Mouse (Mus musculus) heart, postnatal 36 days (tissue): ENCODE measurements around the gene Grm7. TPM values are rescaled to one million over a fixed set of nuclear protein-coding genes. Genes with fewer than 3 reads are reported as not detected.

ENCODE experiments used
- DNase-seq, 2 experiments: peaks; one replicate each; pipeline ENCODE4 v3.0.0; 2021 to 2022
- intact Hi-C: fragments of 180-260 bp; cut with DNase I; formaldehyde crosslinking; loops from one replicate; pipeline ENCODE4 v1.15.1; 2025
- total RNA-seq, 2 experiments: library from RNA; stranded (reverse); gene quantifications; 2 replicates each; pipeline ENCODE4 v1.2.3; 2021

Gene Grm7
- under 1 TPM in 1 of 2 experiments, not detected in 1; 0.11 TPM for total RNA-seq

GRCm38 (mm10) chr6:110645411-110646361 lies at the start of gene Grm7:
Gene Grm7, plus strand, starts transcription at chr6:110645581.
- no peak for DNase-seq
- intact Hi-C loops = no loop called here

DNA sequence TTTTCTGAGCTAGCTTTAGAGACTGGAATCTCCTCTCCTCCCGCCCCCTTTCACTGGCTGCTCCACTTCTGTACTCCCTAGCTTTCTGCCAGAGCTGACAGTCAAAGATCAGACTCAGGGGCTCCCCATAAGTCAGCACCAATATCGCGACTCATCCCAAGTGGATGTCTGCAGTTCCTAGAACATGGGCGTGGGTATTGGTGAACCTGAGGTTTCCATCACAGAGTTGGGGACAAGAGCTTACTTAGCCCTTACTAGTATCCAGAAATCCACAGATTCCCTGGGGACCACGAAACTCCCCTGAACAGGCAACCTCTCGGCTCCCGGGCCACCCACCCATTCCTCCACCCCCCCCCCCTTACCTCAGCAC lies 355 bp upstream of the Grm7 start:
- intact Hi-C loops = no loop called here
- DNase-seq = no peak

- no peak for DNase-seq
- intact Hi-C loops = no loop called here
Measured at GRCm38 (mm10) chr6:110646901-110647300, 1.5 kb downstream of the Grm7 start.

DNA sequence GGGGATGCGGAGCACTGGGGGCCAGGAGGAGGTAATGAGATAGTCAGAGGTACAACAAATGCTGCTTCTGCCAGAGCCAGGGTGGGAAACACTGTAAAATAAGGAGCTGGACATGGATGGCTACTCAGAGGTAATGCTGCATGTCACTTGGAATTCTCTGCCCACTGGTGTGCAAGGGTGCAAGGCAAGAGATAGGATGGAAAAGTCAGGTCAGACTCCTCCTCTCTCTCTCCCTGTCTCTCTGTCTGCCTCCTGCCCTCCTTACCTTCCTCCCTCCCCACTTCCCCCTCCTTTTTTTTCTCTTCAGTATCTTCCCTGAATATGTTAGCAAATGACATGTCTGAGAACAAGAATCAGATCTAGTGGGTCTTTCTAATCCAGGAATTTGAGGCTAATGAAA lies 3.8 kb downstream of the Grm7 start:
- intact Hi-C loops = no loop called here
- no peak for DNase-seq

DNA sequence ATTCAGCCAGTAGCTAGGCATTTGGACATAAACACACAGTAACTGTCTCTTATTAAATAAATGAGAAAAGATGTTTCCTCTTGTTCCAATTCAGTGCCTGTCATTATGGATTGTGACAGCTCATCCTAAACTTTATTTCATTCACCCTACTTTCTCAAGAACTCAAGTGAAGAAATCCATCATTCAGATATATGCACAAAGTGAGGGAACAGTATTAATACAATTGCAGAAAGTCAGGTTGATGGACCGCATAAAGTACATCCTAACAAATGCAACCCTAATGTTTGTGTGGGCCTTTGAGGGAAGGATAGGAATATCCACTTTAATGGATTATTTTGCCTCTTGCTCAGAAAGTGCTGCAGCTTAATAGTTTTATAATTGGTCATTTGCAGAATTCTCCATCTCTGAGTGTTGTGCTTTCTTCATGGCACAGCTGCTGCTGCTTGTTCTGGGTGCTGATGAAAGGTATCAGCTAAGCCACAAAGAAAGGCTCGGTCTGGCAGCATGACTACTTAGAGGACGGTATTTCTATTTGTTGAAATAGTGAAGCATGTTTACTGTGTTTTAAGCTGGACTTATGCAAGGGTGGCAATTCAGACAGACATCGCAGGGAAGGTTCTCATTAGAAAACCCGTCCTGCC lies 8.1 kb downstream of the Grm7 start:
- intact Hi-C loops = no loop called here
- no peak for DNase-seq

DNA sequence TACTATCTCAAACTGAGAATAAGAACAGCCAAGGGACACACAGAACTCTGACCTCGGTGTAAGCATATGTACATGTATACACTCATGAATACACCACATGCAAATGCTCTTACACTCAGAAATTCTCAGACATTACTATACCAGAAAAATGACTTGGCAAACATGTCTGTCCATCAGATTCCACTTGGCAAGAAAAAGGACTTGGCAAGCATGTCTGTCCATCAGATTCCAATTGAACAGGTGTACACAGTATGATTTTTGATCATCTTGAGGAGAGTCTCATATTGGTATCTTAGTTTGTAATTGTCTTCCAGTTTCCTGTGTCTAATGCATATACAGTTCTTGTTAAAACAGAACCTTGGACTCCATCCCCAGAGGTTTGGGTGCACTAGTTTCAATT lies 19.1 kb downstream of the Grm7 start:
- intact Hi-C loops = no loop called here
- DNase-seq = no peak

DNA sequence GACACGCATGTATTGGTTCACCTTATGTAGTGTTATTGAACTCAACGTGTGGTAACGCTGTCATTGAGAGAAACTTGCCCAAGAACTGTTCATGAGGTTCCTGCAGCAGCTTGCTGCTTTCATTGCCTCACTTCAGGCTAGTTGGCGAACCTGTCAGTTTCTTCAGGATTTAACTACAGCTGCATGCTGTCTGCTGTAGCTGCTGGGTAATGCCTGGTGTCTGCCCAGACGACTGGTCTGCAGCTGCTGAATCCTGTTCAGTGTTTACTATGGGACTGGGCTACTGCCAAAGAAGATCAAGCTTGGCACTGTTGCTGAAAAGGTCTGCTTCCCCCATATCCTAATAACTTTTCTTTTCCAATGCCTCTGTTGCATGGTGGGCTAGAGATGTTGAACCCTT lies 23.1 kb downstream of the Grm7 start:
- intact Hi-C loops = no loop called here
- no peak for DNase-seq

DNA sequence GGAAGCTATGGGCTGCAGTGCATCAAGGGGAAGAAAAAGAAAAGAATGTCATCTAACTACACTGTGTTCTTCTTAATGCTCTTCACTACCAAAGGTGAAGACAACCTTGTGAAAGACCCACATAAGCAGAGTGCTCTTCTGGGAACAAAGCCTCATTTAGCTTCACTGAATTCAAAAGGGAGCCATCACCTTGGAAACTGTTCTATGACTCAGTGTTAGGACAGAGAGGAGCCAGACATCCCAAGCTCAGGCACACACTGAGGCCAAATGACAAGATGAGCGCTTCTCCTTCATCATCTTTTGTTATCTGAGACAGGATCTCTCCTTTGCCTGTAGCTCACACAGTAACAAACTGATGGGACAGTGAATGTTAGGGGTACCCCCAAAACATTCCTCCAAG lies 45.6 kb downstream of the Grm7 start:
- intact Hi-C loops = no loop called here
- no peak for DNase-seq

GRCm38 (mm10) chr6:110709763-110710162 lies 64.4 kb downstream of the Grm7 start:
- no peak for DNase-seq
- intact Hi-C loops = no loop called here

- no peak for DNase-seq
- intact Hi-C loops = no loop called here
Measured at GRCm38 (mm10) chr6:110714943-110715342, 69.6 kb downstream of the Grm7 start.

GRCm38 (mm10) chr6:110723371-110723770 lies 78.0 kb downstream of the Grm7 start:
- no peak for DNase-seq
- intact Hi-C loops = no loop called here

DNA sequence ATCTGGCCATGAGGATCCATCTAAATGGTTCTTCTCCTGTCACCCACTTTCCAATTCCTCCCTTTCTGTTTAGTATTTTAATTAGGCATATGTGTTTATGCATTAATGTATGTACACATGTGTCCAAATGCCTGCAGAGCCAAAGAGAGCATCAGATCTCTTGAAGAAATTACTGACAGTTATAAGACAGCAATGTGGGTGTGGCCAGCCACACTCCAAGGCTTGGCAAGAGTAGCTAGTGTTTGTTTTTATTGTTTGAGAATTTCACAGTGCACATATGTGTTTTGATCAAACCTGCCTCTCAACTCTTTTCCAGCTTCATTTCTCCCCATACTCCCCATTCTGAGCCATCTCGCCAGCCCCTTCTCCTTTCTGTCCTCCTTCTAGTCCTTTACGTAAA lies 88.5 kb downstream of the Grm7 start:
- no peak for DNase-seq
- intact Hi-C loops = no loop called here

DNA sequence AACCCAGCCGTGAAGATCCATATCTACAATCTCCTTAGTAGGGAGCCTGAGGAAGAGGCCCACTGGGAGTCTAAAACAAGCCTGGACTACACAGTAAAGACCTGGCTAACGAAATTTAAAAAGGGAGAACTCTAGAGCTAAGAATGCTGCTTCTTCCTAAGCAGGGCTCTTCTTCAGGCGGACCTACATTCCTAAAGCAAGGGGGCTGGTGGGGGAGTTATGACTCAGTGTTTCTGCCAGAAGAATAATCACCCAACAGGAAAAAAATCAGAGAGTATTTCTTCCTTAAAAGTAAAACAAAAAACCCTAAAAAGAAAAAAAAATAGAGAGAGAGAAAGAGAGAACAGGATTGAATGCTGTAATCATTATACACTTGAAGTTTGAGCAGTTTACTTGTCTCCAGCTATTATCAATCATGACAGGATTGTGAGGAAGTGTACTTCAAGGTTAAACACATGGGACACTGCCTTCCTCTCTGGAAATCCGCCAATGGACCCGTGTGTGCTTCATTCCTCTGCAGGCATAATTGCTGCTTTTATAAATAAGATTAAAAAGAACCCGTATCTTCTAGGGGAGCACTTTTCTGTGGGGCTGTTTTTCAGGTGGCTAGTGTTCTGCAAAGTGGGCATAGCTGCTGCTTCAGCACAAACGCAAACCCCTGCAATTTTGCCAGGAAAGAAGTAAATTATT lies 98.7 kb downstream of the Grm7 start:
- intact Hi-C loops = no loop called here
- DNase-seq = no peak

DNA sequence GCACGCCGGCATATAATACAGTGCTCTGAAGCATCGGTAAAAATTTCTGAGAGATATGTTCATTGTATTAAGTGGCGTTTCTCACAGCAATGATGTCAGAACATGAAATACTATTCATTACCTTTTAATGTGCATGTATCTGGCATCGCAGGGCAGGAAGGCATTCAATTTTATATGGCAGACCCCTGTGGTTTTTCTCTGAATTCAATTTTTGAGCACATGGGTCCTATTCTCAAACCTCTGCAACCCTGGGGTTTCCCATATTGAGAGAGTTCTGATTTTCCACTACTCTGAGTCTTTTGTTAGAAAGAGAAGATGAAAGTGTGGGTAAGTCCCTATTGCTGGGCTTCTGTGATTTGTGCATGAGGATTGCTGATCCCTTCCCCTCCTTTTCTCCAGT lies 110.5 kb downstream of the Grm7 start:
- no peak for DNase-seq
- intact Hi-C loops = no loop called here

GRCm38 (mm10) chr6:110769588-110769987 lies 124.2 kb downstream of the Grm7 start:
- intact Hi-C loops = no loop called here
- DNase-seq = no peak

DNA sequence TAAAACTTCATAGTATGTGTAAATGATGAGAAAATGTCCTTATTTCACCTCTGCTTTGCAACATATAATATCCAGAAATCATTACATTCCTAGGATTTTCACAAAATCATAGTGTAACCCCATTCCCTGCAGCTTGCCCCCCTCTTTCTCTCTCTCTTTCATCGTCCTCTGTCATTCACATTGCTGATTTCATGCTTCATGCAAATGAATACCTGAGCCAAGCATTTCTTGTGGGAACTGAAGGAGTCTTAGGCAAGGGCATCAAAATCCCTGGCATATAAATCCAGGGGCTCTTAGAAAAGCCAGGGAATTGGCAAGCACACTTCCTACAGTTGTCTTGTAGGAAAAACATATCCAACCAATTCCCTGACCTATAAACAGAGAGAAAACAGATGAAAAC lies 127.3 kb downstream of the Grm7 start:
- no peak for DNase-seq
- intact Hi-C loops = no loop called here

DNA sequence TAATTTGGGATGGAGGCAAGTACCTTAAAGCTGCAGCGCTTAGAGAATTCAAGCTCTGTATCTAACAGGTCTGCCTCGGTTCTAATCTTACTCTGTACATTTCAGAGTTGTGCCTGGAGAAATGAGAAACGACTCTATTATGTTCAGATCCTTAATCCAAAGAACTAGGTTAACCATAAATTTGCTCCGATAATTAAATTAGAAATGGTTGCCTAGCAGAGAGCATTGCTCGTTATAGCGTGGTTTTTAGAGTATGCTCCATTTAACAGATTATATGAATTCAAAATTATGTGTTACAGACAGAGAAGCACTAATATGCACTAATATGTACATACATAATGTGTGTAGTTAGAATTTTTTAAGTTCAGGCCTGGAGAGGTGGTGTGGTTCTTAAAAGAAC lies 130.7 kb downstream of the Grm7 start:
- intact Hi-C loops = no loop called here
- no peak for DNase-seq

DNA sequence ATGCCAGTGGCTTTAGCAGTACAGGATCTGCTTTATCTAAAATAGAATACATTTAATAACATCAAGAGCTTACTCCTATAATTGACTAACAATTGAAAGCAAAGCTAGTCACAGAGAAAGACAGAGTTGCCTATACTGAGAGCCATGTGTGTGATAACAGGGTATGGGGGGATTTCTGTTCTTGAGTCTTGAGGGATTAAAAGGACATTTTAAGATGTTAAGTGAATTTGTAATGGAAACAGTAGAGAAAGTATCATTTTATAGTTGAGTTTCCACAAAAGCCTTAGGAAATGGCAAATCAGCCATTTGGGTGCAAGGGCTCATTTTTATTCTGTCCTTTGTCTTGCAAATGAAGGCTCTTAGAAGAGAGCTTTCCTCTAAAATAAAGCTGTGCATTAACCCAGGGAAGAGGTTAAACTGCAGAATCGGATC lies 140.1 kb downstream of the Grm7 start:
- intact Hi-C loops = no loop called here
- no peak for DNase-seq

DNA sequence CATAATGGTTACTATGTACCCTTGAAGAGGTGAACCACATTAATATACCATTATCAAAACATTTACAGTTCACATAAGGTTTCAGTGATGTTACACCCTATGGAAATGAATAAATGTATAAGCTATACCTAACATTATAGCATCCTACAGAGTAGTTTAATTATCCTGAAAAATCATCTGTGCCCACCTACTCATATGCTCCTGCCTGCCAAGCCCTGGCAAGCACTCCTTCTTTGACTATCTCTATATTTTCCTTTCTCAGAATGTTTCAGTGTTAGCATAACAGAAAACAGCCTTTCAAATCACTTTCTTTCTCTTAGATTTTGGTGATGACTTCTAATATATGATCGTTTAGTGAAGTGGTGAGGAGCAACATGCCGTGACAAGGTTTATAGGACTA lies 147.3 kb downstream of the Grm7 start:
- intact Hi-C loops = no loop called here
- DNase-seq = no peak

DNA sequence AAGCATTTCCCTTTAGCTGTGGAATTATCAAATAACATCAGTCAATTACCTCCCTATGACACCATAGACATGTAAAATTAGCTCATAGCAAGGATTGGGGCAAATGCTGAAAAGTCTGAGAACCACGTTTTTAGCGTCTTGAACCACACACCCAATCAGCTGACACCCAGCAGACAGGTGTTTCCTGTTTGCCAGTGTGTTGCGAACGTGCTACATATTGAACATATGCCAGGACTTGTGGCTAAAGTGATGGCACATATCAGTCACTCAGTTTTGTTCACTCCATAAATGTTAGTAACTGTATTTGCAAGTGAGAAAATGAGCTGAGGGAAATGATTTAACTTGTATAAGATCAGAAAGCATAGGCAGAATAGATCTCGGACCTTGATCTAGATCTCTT lies 162.1 kb downstream of the Grm7 start:
- DNase-seq = no peak
- intact Hi-C loops = no loop called here

- DNase-seq = no peak
- intact Hi-C loops = no loop called here
Measured at GRCm38 (mm10) chr6:110812214-110812613, 166.8 kb downstream of the Grm7 start.

DNA sequence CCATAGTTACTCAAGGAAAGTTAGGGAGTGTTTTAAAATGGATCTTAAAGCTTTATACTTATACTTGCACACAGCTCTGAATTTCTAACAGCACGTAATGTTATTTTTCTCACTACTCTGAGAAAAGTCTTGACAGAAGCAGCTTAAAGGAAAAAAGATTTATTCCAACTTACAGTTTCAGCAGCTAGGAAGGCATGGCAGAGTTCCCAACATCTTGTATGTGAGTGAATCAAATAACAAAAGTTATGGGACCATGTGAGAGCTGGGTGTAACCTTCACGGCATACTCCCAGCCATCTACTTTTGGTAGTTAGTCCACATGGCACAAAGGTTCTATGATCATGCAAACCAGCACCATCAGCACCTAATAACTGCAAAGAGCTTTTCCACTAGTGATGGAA lies 172.9 kb downstream of the Grm7 start:
- intact Hi-C loops = no loop called here
- DNase-seq = no peak
